Mouse (Mus musculus): ENCODE results near the gene Zfp773. TPM values are rescaled to one million over a fixed set of nuclear protein-coding genes. Genes with fewer than 3 reads are reported as not detected.
"Not testable (repeated sequence)": the region's sequence is repeated elsewhere in the genome, so short reads cannot be mapped to it uniquely, and the experiment has no call there.

Zfp773 gene
- polyA plus RNA-seq (2012; rRNA removed) = 0.06 and 0.10 TPM in 2 replicates

- Histone ChIP-seq H3K27me3 (ENCODE audit: control insufficient read depth, insufficient read depth, low read length) (no peaks in the 10 kb centered on the region), H3K4me1 (ENCODE audit: control insufficient read depth, insufficient read depth, low read length) (no peaks in the 10 kb centered on the region), H3K36me3 (ENCODE audit: control insufficient read depth, insufficient read depth, low read length) (no peaks in the 10 kb centered on the region), H3K27ac (ENCODE audit: control insufficient read depth, insufficient read depth, low read depth, low read length) (no peak within 1 kb of the TSS), H3K4me3 (ENCODE audit: control insufficient read depth, low read depth, low read length) (peak within 1 kb of the TSS; percentile 79)
- no peak for TF ChIP-seq POLR2A (IDR thresholded peaks at IDR 0.05; ENCODE audit: control insufficient read depth, low read depth, low read length)
- peak; percentile 39; the same call in 1 of the 2 replicates for TF ChIP-seq CTCF (IDR thresholded peaks at IDR 0.05; ENCODE audit: control insufficient read depth, insufficient read depth, insufficient replicate concordance, low read depth, low read length)
These were observed at the start of gene Zfp773 for GRCm38 (mm10) chr7:7136379-7136866. TSS of gene Zfp773 (minus strand) at chr7:7136755.

GRCm38 (mm10) chr7:7185897-7186296 is 49.3 kb upstream of the Zfp773 start:
- Histone ChIP-seq H3K27ac (ENCODE audit: control insufficient read depth, insufficient read depth, low read depth, low read length) (no peak overlapping the region), H3K4me1 (ENCODE audit: control insufficient read depth, insufficient read depth, low read length) (peaks cover 5% of the 10 kb centered on the region; the same call in 1 of the 2 replicates), H3K4me3 (ENCODE audit: control insufficient read depth, low read depth, low read length) (no peak overlapping the region), H3K27me3 (ENCODE audit: control insufficient read depth, insufficient read depth, low read length) (no peaks in the 10 kb centered on the region), H3K36me3 (ENCODE audit: control insufficient read depth, insufficient read depth, low read length) (no peaks in the 10 kb centered on the region)
- no peak for TF ChIP-seq CTCF (IDR thresholded peaks at IDR 0.05; ENCODE audit: control insufficient read depth, insufficient read depth, insufficient replicate concordance, low read depth, low read length)
- no peak for TF ChIP-seq POLR2A (IDR thresholded peaks at IDR 0.05; ENCODE audit: control insufficient read depth, low read depth, low read length)

- Histone ChIP-seq H3K4me1 (ENCODE audit: control insufficient read depth, insufficient read depth, low read length) (peaks cover 3% of the 10 kb centered on the region; the same call in 1 of the 2 replicates), H3K27ac (ENCODE audit: control insufficient read depth, insufficient read depth, low read depth, low read length) (no peak within 1 kb of the TSS), H3K4me3 (ENCODE audit: control insufficient read depth, low read depth, low read length) (peak within 1 kb of the TSS; percentile 84), H3K36me3 (ENCODE audit: control insufficient read depth, insufficient read depth, low read length) (no peaks in the 10 kb centered on the region), H3K27me3 (ENCODE audit: control insufficient read depth, insufficient read depth, low read length) (no peaks in the 10 kb centered on the region)
- no peak for TF ChIP-seq CTCF (IDR thresholded peaks at IDR 0.05; ENCODE audit: control insufficient read depth, insufficient read depth, insufficient replicate concordance, low read depth, low read length)
- TF ChIP-seq POLR2A (IDR thresholded peaks at IDR 0.05; ENCODE audit: control insufficient read depth, low read depth, low read length) = no peak
These were observed 34.9 kb upstream of the Zfp773 start, which contains the start of gene Zfp418 for GRCm38 (mm10) chr7:7171227-7172147. TSS of gene Zfp418 (plus strand) at chr7:7171330.

GRCm38 (mm10) chr7:7145991-7146608 is 9.5 kb upstream of the Zfp773 start:
- TF ChIP-seq POLR2A (IDR thresholded peaks at IDR 0.05; ENCODE audit: control insufficient read depth, low read depth, low read length) (no peak), CTCF (IDR thresholded peaks at IDR 0.05; ENCODE audit: control insufficient read depth, insufficient read depth, insufficient replicate concordance, low read depth, low read length) (no peak)
- H3K27me3 ChIP-seq (ENCODE audit: control insufficient read depth, insufficient read depth, low read length) = no peaks in the 10 kb centered on the region
- H3K4me1 ChIP-seq (ENCODE audit: control insufficient read depth, insufficient read depth, low read length) = no peaks in the 10 kb centered on the region
- no peak overlapping the region for H3K27ac ChIP-seq (ENCODE audit: control insufficient read depth, insufficient read depth, low read depth, low read length)
- no peaks in the 10 kb centered on the region for H3K36me3 ChIP-seq (ENCODE audit: control insufficient read depth, insufficient read depth, low read length)
- H3K4me3 ChIP-seq (ENCODE audit: control insufficient read depth, low read depth, low read length) = no peak overlapping the region

- Histone ChIP-seq H3K27ac (ENCODE audit: control insufficient read depth, insufficient read depth, low read depth, low read length) (no peak overlapping the region), H3K4me3 (ENCODE audit: control insufficient read depth, low read depth, low read length) (no peak overlapping the region), H3K36me3 (ENCODE audit: control insufficient read depth, insufficient read depth, low read length) (no peaks in the 10 kb centered on the region), H3K4me1 (ENCODE audit: control insufficient read depth, insufficient read depth, low read length) (no peaks in the 10 kb centered on the region), H3K27me3 (ENCODE audit: control insufficient read depth, insufficient read depth, low read length) (no peaks in the 10 kb centered on the region)
- no peak for TF ChIP-seq POLR2A (IDR thresholded peaks at IDR 0.05; ENCODE audit: control insufficient read depth, low read depth, low read length)
- no peak for TF ChIP-seq CTCF (IDR thresholded peaks at IDR 0.05; ENCODE audit: control insufficient read depth, insufficient read depth, insufficient replicate concordance, low read depth, low read length)
These were observed 7.7 kb upstream of the Zfp773 start for GRCm38 (mm10) chr7:7144215-7144614.

- H3K4me1 ChIP-seq (ENCODE audit: control insufficient read depth, insufficient read depth, low read length) = no peaks in the 10 kb centered on the region
- H3K27ac ChIP-seq (ENCODE audit: control insufficient read depth, insufficient read depth, low read depth, low read length) = no peak overlapping the region
These were observed 3.8 kb downstream of the Zfp773 start for GRCm38 (mm10) chr7:7132751-7133150.

GRCm38 (mm10) chr7:7130491-7131124 is 5.9 kb downstream of the Zfp773 start:
- H3K27ac ChIP-seq (ENCODE audit: control insufficient read depth, insufficient read depth, low read depth, low read length); H3K27me3 ChIP-seq (ENCODE audit: control insufficient read depth, insufficient read depth, low read length); H3K4me1 ChIP-seq (ENCODE audit: control insufficient read depth, insufficient read depth, low read length); H3K36me3 ChIP-seq (ENCODE audit: control insufficient read depth, insufficient read depth, low read length); H3K4me3 ChIP-seq (ENCODE audit: control insufficient read depth, low read depth, low read length): not testable (repeated sequence)

More at GRCm38 (mm10) chr7:7132751-7133150, 3.8 kb downstream of the Zfp773 start:
- H3K36me3 ChIP-seq (ENCODE audit: control insufficient read depth, insufficient read depth, low read length) = no peaks in the 10 kb centered on the region
- TF ChIP-seq CTCF (IDR thresholded peaks at IDR 0.05; ENCODE audit: control insufficient read depth, insufficient read depth, insufficient replicate concordance, low read depth, low read length) = no peak
- TF ChIP-seq POLR2A (IDR thresholded peaks at IDR 0.05; ENCODE audit: control insufficient read depth, low read depth, low read length) = no peak
- no peak overlapping the region for H3K4me3 ChIP-seq (ENCODE audit: control insufficient read depth, low read depth, low read length)
- H3K27me3 ChIP-seq (ENCODE audit: control insufficient read depth, insufficient read depth, low read length) = no peaks in the 10 kb centered on the region
